Mouse (Mus musculus) myocyte (in vitro differentiated cells): ENCODE measurements around the gene Ubap1.

Source experiments
- E2F4 ChIP-seq: IDR thresholded peaks from one replicate; pipeline ENCODE4 v1.6.1; 2011; ENCODE audit warnings: mild to moderate bottlenecking, control low read depth, moderate library complexity; ENCODE audit not compliant: insufficient read depth
- MAX ChIP-seq: IDR thresholded peaks from one replicate; pipeline ENCODE4 v1.6.1; 2011; ENCODE audit warnings: low read depth, mild to moderate bottlenecking, control low read depth
- MYOG ChIP-seq, 3 experiments: IDR thresholded peaks; one replicate each; pipeline ENCODE4 v1.6.1; 2011; ENCODE audit warnings: control low read depth in 2 of 3, low read depth in 2 of 3, mild to moderate bottlenecking in 2 of 3; ENCODE audit not compliant: insufficient read length in 2 of 3, control insufficient read depth in 1 of 3, insufficient read depth in 1 of 3
- POLR2A ChIP-seq: IDR thresholded peaks from one replicate; pipeline ENCODE4 v1.6.1; 2011; ENCODE audit warnings: low read depth, mild to moderate bottlenecking, control low read depth, moderate library complexity; ENCODE audit not compliant: insufficient read length
- REST ChIP-seq: IDR thresholded peaks from one replicate; pipeline ENCODE4 v1.6.1; 2011; ENCODE audit warnings: mild to moderate bottlenecking, control low read depth, moderate library complexity; ENCODE audit not compliant: insufficient read depth, insufficient read length

GRCm38 (mm10) chr4:41349199-41349591 lies 399 bp downstream of the Ubap1 start:
- TF ChIP-seq REST (no peak), POLR2A (no peak), MYOG (IDR thresholded peaks at IDR 0.05; ENCODE audit: control insufficient read depth in 1 of 3, insufficient read depth in 1 of 3, insufficient read length in 2 of 3, low read depth in 2 of 3) (no peak), MAX (no peak), E2F4 (no peak)
